Comparison of ENCODE assay signal across 8 mouse cellular contexts in genomic region chr17:47793377-47793776, GRCm38 (mm10). TPM values are rescaled to one million over a fixed set of nuclear protein-coding genes. Genes with fewer than 3 reads are reported as not detected.
A peak's percentile ranks its signal among the peaks of the same experiment; 100 is the strongest.
DNase-seq lines count a peak whose midpoint lies in the region; ATAC-seq lines count a peak whose summit lies in the region.

No protein-coding gene starts in this region.

- peaks cover 14% of the 10 kb centered on the region for H3K27me3 ChIP-seq in forebrain, embryonic 12.5 days
- H3K27me3 ChIP-seq in heart, embryonic 16.5 days (ENCODE audit: control insufficient read depth, insufficient read depth, low read length): no peaks in the 10 kb centered on the region
- peaks cover 20% of the 10 kb centered on the region for H3K27me3 ChIP-seq in liver, embryonic 12.5 days (replicated peaks)
- no peaks in the 10 kb centered on the region for H3K27me3 ChIP-seq in stomach, embryonic 14.5 days (ENCODE audit: control insufficient read depth, insufficient read depth, low read length)

- peak; percentile 59 to 68 for DNase-seq in CD8-positive naive resting alpha-beta T cell, adult 2 months (ENCODE audit: low read depth in 2 of 2, low spot score in 2 of 2)
- peak; percentile 58 for DNase-seq in c-Kit-positive CD71-positive TER-119-positive erythroid progenitor cells, embryonic 14.5 days (ENCODE audit: low spot score)
- DNase-seq in kidney, postnatal 14 days: peak; percentile 91
- DNase-seq in neural tube, embryonic 10.5 days (ENCODE audit: extremely low spot score, low spot score): peak; percentile 91

- no peak overlapping the region for H3K9ac ChIP-seq in forebrain, embryonic 12.5 days
- H3K9ac ChIP-seq in heart, embryonic 16.5 days (ENCODE audit: low read length): 0 out of 2 replicates have a peak overlapping the region, but pooled peaks have one; percentile 16
- H3K9ac ChIP-seq in liver, embryonic 12.5 days: no peak overlapping the region
- no peak overlapping the region for H3K9ac ChIP-seq in stomach, embryonic 14.5 days (replicated peaks; ENCODE audit: low read depth, low read length)

- peak; percentile 78 for ATAC-seq in forebrain, embryonic 12.5 days (ENCODE audit: low FRiP score)
- peak; percentile 82 for ATAC-seq in heart, embryonic 16.5 days (replicated peaks; ENCODE audit: extremely low read depth, insufficient read depth, low FRiP score)
- peak; percentile 61 for ATAC-seq in liver, embryonic 12.5 days
- ATAC-seq in stomach, embryonic 14.5 days (ENCODE audit: insufficient number of reproducible peaks, insufficient read depth, low FRiP score, low read depth): peak; percentile 55; the same call in 1 of the 2 replicates

- H3K4me3 ChIP-seq in forebrain, embryonic 12.5 days (replicated peaks): no peak overlapping the region
- H3K4me3 ChIP-seq in heart, embryonic 16.5 days (ENCODE audit: low read length): no peak overlapping the region
- H3K4me3 ChIP-seq in liver, embryonic 12.5 days: no peak overlapping the region
- H3K4me3 ChIP-seq in stomach, embryonic 14.5 days (ENCODE audit: low read depth, low read length): no peak overlapping the region

- no peaks in the 10 kb centered on the region for H3K36me3 ChIP-seq in forebrain, embryonic 12.5 days (replicated peaks)
- peaks cover 12% of the 10 kb centered on the region for H3K36me3 ChIP-seq in heart, embryonic 16.5 days (ENCODE audit: control insufficient read depth, insufficient read depth)
- peaks cover 3% of the 10 kb centered on the region; the same call in 1 of the 2 replicates for H3K36me3 ChIP-seq in liver, embryonic 12.5 days
- no peaks in the 10 kb centered on the region for H3K36me3 ChIP-seq in stomach, embryonic 14.5 days (ENCODE audit: control insufficient read depth, insufficient read depth, low read length)

- H3K4me1 ChIP-seq in forebrain, embryonic 12.5 days: peaks cover 36% of the 10 kb centered on the region
- peaks cover 26% of the 10 kb centered on the region for H3K4me1 ChIP-seq in heart, embryonic 16.5 days (ENCODE audit: control insufficient read depth, insufficient read depth, low read length)
- H3K4me1 ChIP-seq in liver, embryonic 12.5 days: peaks cover 32% of the 10 kb centered on the region
- H3K4me1 ChIP-seq in stomach, embryonic 14.5 days (ENCODE audit: control insufficient read depth, insufficient read depth, low read length): peaks cover 7% of the 10 kb centered on the region

- no peak overlapping the region for H3K4me2 ChIP-seq in forebrain, embryonic 12.5 days
- no peak overlapping the region for H3K4me2 ChIP-seq in heart, embryonic 16.5 days (ENCODE audit: low read depth, low read length)
- no peak overlapping the region for H3K4me2 ChIP-seq in liver, embryonic 12.5 days
- no peak overlapping the region for H3K4me2 ChIP-seq in stomach, embryonic 14.5 days (replicated peaks; ENCODE audit: low read depth, low read length)

- no peaks in the 10 kb centered on the region for H3K9me3 ChIP-seq in forebrain, embryonic 12.5 days
- no peaks in the 10 kb centered on the region for H3K9me3 ChIP-seq in heart, embryonic 16.5 days (replicated peaks; ENCODE audit: control insufficient read depth, low read length)
- no peaks in the 10 kb centered on the region for H3K9me3 ChIP-seq in liver, embryonic 12.5 days (replicated peaks)
- no peaks in the 10 kb centered on the region for H3K9me3 ChIP-seq in stomach, embryonic 14.5 days (ENCODE audit: control insufficient read depth, low read depth, low read length)

- WGBS in forebrain, embryonic 12.5 days: 12% methylated on average over 9 of the region's 9 CpGs
- 9% methylated on average over 9 of the region's 9 CpGs for WGBS in heart, embryonic 16.5 days
- 11% methylated on average over 9 of the region's 9 CpGs for WGBS in liver, embryonic 12.5 days (ENCODE audit: insufficient replicate concordance)
- WGBS in stomach, embryonic 14.5 days: 14% methylated on average over 9 of the region's 9 CpGs

- no peak overlapping the region; the same call in 1 of the 2 replicates for H3K27ac ChIP-seq in forebrain, embryonic 12.5 days
- H3K27ac ChIP-seq in heart, embryonic 16.5 days (ENCODE audit: low read length): peak overlapping the region; percentile 60
- no peak overlapping the region for H3K27ac ChIP-seq in liver, embryonic 12.5 days
- no peak overlapping the region for H3K27ac ChIP-seq in stomach, embryonic 14.5 days (ENCODE audit: low read length)

RNA-seq across cellular contexts. Expression of gene Mdfi, which starts 41.1 kb away (rescaled TPM):
- polyA plus RNA-seq in forebrain, embryonic 12.5 days (2016; fragmentation: Nextera tagmentation; extraction: Ambion mirVana): 7.2 and 9.9 TPM in 2 replicates
- 9.7 and 10.7 TPM in 2 replicates for polyA plus RNA-seq in heart, embryonic 16.5 days (2015; fragmentation: Nextera tagmentation; extraction: Ambion mirVana)
- polyA plus RNA-seq in liver, embryonic 12.5 days (2016; fragmentation: Nextera tagmentation; extraction: Ambion mirVana): 2.8 and 3.5 TPM in 2 replicates
- 31.8 and 32.0 TPM in 2 replicates for polyA plus RNA-seq in stomach, embryonic 14.5 days (2014; fragmentation: Nextera tagmentation; extraction: Ambion mirVana)

RNA-seq across cellular contexts. Expression of gene Tfeb, which starts 56.5 kb away (rescaled TPM):
- 1.7 and 2.4 TPM in 2 replicates for polyA plus RNA-seq in forebrain, embryonic 12.5 days (2016; fragmentation: Nextera tagmentation; extraction: Ambion mirVana)
- 25.7 and 28.9 TPM in 2 replicates for polyA plus RNA-seq in heart, embryonic 16.5 days (2015; fragmentation: Nextera tagmentation; extraction: Ambion mirVana)
- polyA plus RNA-seq in liver, embryonic 12.5 days (2016; fragmentation: Nextera tagmentation; extraction: Ambion mirVana): 5.6 and 5.8 TPM in 2 replicates
- 5.1 and 6.0 TPM in 2 replicates for polyA plus RNA-seq in stomach, embryonic 14.5 days (2014; fragmentation: Nextera tagmentation; extraction: Ambion mirVana)
